Mouse (Mus musculus): ENCODE data around the gene Nell2.

DNA sequence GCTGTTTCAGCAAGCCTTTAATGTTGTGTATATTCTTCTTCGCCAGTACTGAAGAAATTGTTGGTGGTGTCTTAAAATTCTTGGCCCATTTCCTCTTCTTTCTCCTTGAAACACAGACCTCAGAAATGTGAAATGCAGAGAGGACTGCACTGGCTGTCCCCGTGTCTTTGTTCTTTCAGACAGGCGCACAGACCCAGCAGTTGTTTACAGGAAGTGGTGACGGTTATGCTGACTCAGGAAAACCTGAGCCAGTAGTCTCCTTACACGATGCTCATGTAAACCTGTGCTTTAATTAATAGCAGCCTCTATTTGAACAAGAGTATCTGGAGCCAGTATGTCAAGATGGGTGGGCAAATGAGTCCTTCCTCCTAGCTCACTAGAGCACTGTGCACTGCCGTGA, 61.2 kb downstream of the Nell2 start:
- TF ChIP-seq CHD2 (IDR thresholded peaks at IDR 0.05; ENCODE audit: low read length) (no peak), EP300 (IDR thresholded peaks at IDR 0.05; ENCODE audit: low read length) (no peak), CTCF (conservative IDR thresholded peaks at IDR 0.05 in 1 of 2, IDR thresholded peaks at IDR 0.05 in 1 of 2; ENCODE audit: low read depth in 2 of 2, low read length in 2 of 2) (no peak), MYC (IDR thresholded peaks at IDR 0.05; ENCODE audit: low read depth, low read length) (no peak), RCOR1 (conservative IDR thresholded peaks at IDR 0.05; ENCODE audit: low read depth, low read length) (no peak), MXI1 (IDR thresholded peaks at IDR 0.05; ENCODE audit: low read depth, low read length) (no peak), MAFK (IDR thresholded peaks at IDR 0.05; ENCODE audit: insufficient replicate concordance, low read length) (peak; percentile 31; the same call in 1 of the 2 replicates), ZC3H11A (IDR thresholded peaks at IDR 0.05; ENCODE audit: low read depth, low read length) (no peak), HCFC1 (IDR thresholded peaks at IDR 0.05; ENCODE audit: low read depth, low read length) (no peak), RAD21 (IDR thresholded peaks at IDR 0.05; ENCODE audit: low read depth, low read length) (no peak), USF1 (IDR thresholded peaks at IDR 0.05; ENCODE audit: low read depth, low read length) (no peak), POLR2AphosphoS2 (IDR thresholded peaks at IDR 0.05; ENCODE audit: low read depth, low read length) (no peak)

Measured in CH12.LX (cell line).